Mouse (Mus musculus) duodenum, adult 2 months (tissue): ENCODE results near the gene Rps15a. TPM values are rescaled to one million over a fixed set of nuclear protein-coding genes. Genes with fewer than 3 reads are reported as not detected.

ENCODE experiments used
- polyA plus RNA-seq: library from polyadenylated mRNA; depleted of rRNA; stranded (reverse); fragments of >200 nt; gene quantifications from 2 replicates; pipeline ENCODE4 v1.2.3, GENCODE M21; 2012; ENCODE audit warnings: low replicate concordance; rRNA removed

Gene Rps15a
- 52.0 and 58.6 TPM in 2 replicates for polyA plus RNA-seq

DNA sequence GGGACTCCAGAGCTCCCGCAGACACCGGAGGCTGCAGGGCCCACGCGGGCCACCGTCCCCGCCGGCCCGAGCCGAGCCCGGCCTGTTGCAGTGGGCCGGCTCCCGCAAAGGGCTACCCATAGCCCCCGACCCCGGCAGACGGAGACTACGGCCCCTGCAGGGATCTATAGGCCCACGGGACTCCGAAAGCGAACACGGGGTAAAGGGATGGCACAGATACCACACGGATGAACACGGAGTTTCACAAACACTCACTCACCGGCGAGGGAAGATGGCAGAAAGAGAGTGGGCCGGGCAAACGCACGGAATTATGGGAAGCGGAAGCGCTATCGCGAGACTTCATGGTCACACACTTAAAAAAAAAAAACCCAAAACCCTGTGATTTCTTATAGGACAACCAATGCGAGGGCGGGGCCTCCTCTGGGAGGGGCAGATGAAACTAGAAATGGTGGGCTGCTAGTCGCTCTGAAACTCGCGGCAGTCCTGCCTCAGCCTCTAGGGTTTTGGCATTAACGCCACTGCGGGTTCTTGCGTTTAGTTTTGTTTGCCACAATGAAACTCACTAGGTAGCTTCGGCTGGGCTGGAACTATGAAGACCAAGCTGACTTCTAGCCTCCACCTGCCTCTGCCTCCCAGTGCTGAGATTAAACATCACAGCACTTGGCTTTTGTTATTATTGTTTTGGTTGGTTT, at the start of gene Rps15a:
Gene Rps15a, minus strand, starts transcription at position 312 of the 692 bp plus-strand sequence.

DNA sequence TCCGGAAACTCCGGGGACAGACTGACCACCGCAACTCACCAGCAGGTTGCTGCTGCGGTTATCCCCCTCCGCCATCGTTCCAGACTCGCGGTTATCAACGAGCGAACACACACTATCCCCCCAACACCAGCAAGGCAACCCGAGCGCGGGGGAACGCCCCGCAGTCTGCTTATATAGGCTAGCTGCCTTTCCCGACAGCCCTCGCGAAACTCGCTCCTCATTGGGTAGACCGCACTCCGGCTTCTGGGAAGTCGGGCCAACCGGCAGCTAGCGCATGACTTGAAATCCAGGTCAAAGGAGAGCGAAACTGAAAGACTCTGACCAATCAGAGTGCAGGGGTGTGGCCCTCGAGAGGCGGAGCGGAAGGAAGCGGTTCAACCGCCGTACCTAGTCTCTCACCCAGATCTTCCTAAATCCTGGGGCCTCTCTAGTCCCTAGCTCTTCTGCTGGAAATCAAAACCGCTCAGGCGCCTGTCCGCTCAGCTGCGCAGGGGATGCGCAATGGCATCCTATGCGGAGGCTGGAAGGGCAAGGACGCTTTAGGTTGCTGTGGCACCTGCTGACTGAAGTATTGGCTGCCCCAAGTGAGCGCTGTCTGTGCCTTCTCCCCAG, 13.5 kb upstream of the Rps15a start, which contains the start of gene Arl6ip1:
Gene Arl6ip1, minus strand, starts transcription at position 233 of the 612 bp plus-strand sequence.

Other genes with a start within 250 kb of the Rps15a start
- 17.7 and 49.5 TPM in 2 replicates for gene Arl6ip1, start 13.5 kb upstream of the Rps15a start, polyA plus RNA-seq
- 8.4 and 11.5 TPM in 2 replicates for gene Smg1, start 127.5 kb upstream of the Rps15a start, polyA plus RNA-seq